Mouse (Mus musculus) lung, embryonic 16.5 days (tissue): ENCODE data around the gene Ccdc148. TPM values are rescaled to one million over a fixed set of nuclear protein-coding genes. Genes with fewer than 3 reads are reported as not detected.

Source experiments
- ATAC-seq: fragments of 200-750 bp; cut with Nextera tagmentation; 2 replicates; pipeline ENCODE4 v1.8.0; 2017; ENCODE audit warnings: low read depth, mild to moderate bottlenecking, moderate library complexity
- H3K27ac ChIP-seq: fragments of 300-500 bp; sonication (generic); 2 replicates; pipeline ENCODE4 v1.5.1; 2014; ENCODE audit warnings: mild to moderate bottlenecking, control low read depth, low read length
- H3K27me3 ChIP-seq: fragments of 300-500 bp; sonication (generic); 2 replicates; pipeline ENCODE4 v1.6.1; 2014; ENCODE audit warnings: low read depth, low read length, mixed read lengths; ENCODE audit not compliant: control insufficient read depth, insufficient read depth
- H3K36me3 ChIP-seq: fragments of 300-500 bp; sonication (generic); 2 replicates; pipeline ENCODE4 v1.6.1; 2014; ENCODE audit warnings: low read length; ENCODE audit not compliant: control insufficient read depth, insufficient read depth
- H3K4me1 ChIP-seq: fragments of 300-500 bp; sonication (generic); replicated peaks from 2 replicates; pipeline ENCODE4 v1.6.1; 2014; ENCODE audit warnings: low read length, mixed read lengths; ENCODE audit not compliant: control insufficient read depth, insufficient read depth
- H3K4me2 ChIP-seq: fragments of 300-500 bp; sonication (generic); 2 replicates; pipeline ENCODE4 v1.6.1; 2014; ENCODE audit warnings: low read depth, low read length, control low read depth
- H3K4me3 ChIP-seq: fragments of 300-500 bp; sonication (generic); 2 replicates; pipeline ENCODE4 v1.5.1; 2014; ENCODE audit warnings: mild to moderate bottlenecking, low read length, control low read depth
- H3K9ac ChIP-seq: fragments of 300-500 bp; sonication (generic); 2 replicates; pipeline ENCODE4 v1.6.1; 2014; ENCODE audit warnings: low read length, control low read depth
- H3K9me3 ChIP-seq: fragments of 300-500 bp; sonication (generic); 2 replicates; pipeline ENCODE4 v1.6.1; 2016; ENCODE audit warnings: low read length; ENCODE audit not compliant: control insufficient read depth
- WGBS: fragments of 180-500 bp; shearing (Covaris S2); extraction: QIAGEN DNeasy Blood & Tissue Kit; methylation state at CpG from one replicate; pipeline ENCODE4 v1.1.7; 2014; 5-methylcytosine and 5-hydroxymethylcytosine counted together
- polyA plus RNA-seq: library from polyadenylated mRNA; unstranded; fragments of >200 nt; fragmentation: Nextera tagmentation; extraction: Ambion mirVana; gene quantifications from 2 replicates; pipeline ENCODE4 v1.2.1, GENCODE M21; 2015

Ccdc148 gene
- polyA plus RNA-seq, 1 experiment from 2014 or later, result 2.1 TPM

GRCm38 (mm10) chr2:59048775-59049451 lies 111.6 kb downstream of the Ccdc148 start:
- ATAC-seq, result peak; percentile 49
- H3K9me3 ChIP-seq, result no peaks in the 10 kb centered on the region
- whole genome bisulfite sequencing, result 58% methylated on average over 6 of the region's 6 CpGs

GRCm38 (mm10) chr2:59043313-59044032 lies 117.0 kb downstream of the Ccdc148 start:
- Histone ChIP-seq H3K9me3 (no peaks in the 10 kb centered on the region), H3K4me2 (peak overlapping the region; percentile 11), H3K4me3 (peak overlapping the region; percentile 4; the same call in 1 of the 2 replicates), H3K27ac (no peak overlapping the region), H3K9ac (peak overlapping the region; percentile 26; the same call in 1 of the 2 replicates), H3K27me3 (no peaks in the 10 kb centered on the region; the same call in 1 of the 2 replicates), H3K4me1 (0 out of 2 replicates have a peak, but pooled peaks cover 8% of the 10 kb centered on the region), H3K36me3 (no peaks in the 10 kb centered on the region)
- ATAC-seq, result 0 out of 2 replicates have a peak, but pooled peaks have one; percentile 12
- WGBS, result 40% methylated on average over 22 of the region's 22 CpGs

More at GRCm38 (mm10) chr2:59048775-59049451, 111.6 kb downstream of the Ccdc148 start:
- H3K4me3 ChIP-seq, result no peak overlapping the region
- 0 out of 2 replicates have a peak, but pooled peaks cover 3% of the 10 kb centered on the region for H3K4me1 ChIP-seq
- no peak overlapping the region for H3K9ac ChIP-seq
- H3K4me2 ChIP-seq, result no peak overlapping the region
- no peaks in the 10 kb centered on the region for H3K27me3 ChIP-seq
- H3K36me3 ChIP-seq, result no peaks in the 10 kb centered on the region
- H3K27ac ChIP-seq, result no peak overlapping the region

GRCm38 (mm10) chr2:59042616-59043015 lies 117.9 kb downstream of the Ccdc148 start:
- peak; percentile 12; the same call in 1 of the 2 replicates for ATAC-seq
- WGBS, result 37% methylated on average over 13 of the region's 13 CpGs
- Histone ChIP-seq H3K4me1 (0 out of 2 replicates have a peak, but pooled peaks cover 8% of the 10 kb centered on the region), H3K36me3 (no peaks in the 10 kb centered on the region), H3K4me3 (no peak overlapping the region), H3K27me3 (no peaks in the 10 kb centered on the region; the same call in 1 of the 2 replicates), H3K27ac (no peak overlapping the region), H3K9me3 (no peaks in the 10 kb centered on the region), H3K9ac (no peak overlapping the region), H3K4me2 (no peak overlapping the region)

GRCm38 (mm10) chr2:59036433-59036832 lies 124.0 kb downstream of the Ccdc148 start:
- Histone ChIP-seq H3K9ac (no peak overlapping the region), H3K4me3 (no peak overlapping the region), H3K4me2 (no peak overlapping the region), H3K27ac (no peak overlapping the region), H3K9me3 (no peaks in the 10 kb centered on the region), H3K36me3 (no peaks in the 10 kb centered on the region), H3K27me3 (no peaks in the 10 kb centered on the region; the same call in 1 of the 2 replicates), H3K4me1 (no peaks in the 10 kb centered on the region)
- peak; percentile 56; the same call in 1 of the 2 replicates for ATAC-seq
- WGBS, result 35% methylated on average over 6 of the region's 6 CpGs

GRCm38 (mm10) chr2:59035206-59035605 lies 125.3 kb downstream of the Ccdc148 start:
- ATAC-seq, result no peak
- Histone ChIP-seq H3K36me3 (no peaks in the 10 kb centered on the region), H3K27me3 (no peaks in the 10 kb centered on the region; the same call in 1 of the 2 replicates), H3K9ac (no peak overlapping the region), H3K27ac (no peak overlapping the region), H3K4me3 (no peak overlapping the region), H3K4me2 (no peak overlapping the region), H3K4me1 (no peaks in the 10 kb centered on the region), H3K9me3 (no peaks in the 10 kb centered on the region)
- WGBS, result 77% methylated on average over 3 of the region's 3 CpGs

GRCm38 (mm10) chr2:59034281-59034680 lies 126.2 kb downstream of the Ccdc148 start:
- Histone ChIP-seq H3K27me3 (no peaks in the 10 kb centered on the region; the same call in 1 of the 2 replicates), H3K9me3 (no peaks in the 10 kb centered on the region), H3K9ac (no peak overlapping the region), H3K4me1 (no peaks in the 10 kb centered on the region), H3K27ac (no peak overlapping the region), H3K36me3 (no peaks in the 10 kb centered on the region), H3K4me2 (no peak overlapping the region), H3K4me3 (no peak overlapping the region)
- no peak for ATAC-seq
- 85% methylated on average over 6 of the region's 6 CpGs for WGBS

- H3K4me2 ChIP-seq, result no peak overlapping the region
- no peaks in the 10 kb centered on the region for H3K9me3 ChIP-seq
- no peaks in the 10 kb centered on the region for H3K4me1 ChIP-seq
- no peaks in the 10 kb centered on the region for H3K27me3 ChIP-seq
- no peak for ATAC-seq
- no peak overlapping the region for H3K27ac ChIP-seq
- no peak overlapping the region for H3K9ac ChIP-seq
- no peak overlapping the region for H3K4me3 ChIP-seq
- H3K36me3 ChIP-seq, result no peaks in the 10 kb centered on the region
- 85% methylated on average over 3 of the region's 3 CpGs for WGBS
Measured at GRCm38 (mm10) chr2:59024558-59024957, 135.9 kb downstream of the Ccdc148 start.

- no peak overlapping the region for H3K9ac ChIP-seq
- no peak overlapping the region for H3K27ac ChIP-seq
- WGBS, result 93% methylated on average over 5 of the region's 5 CpGs
- no peak overlapping the region for H3K4me2 ChIP-seq
- no peaks in the 10 kb centered on the region for H3K36me3 ChIP-seq
- no peaks in the 10 kb centered on the region for H3K27me3 ChIP-seq
- no peak overlapping the region for H3K4me3 ChIP-seq
- H3K9me3 ChIP-seq, result no peaks in the 10 kb centered on the region
- no peak for ATAC-seq
- no peaks in the 10 kb centered on the region for H3K4me1 ChIP-seq
Measured at GRCm38 (mm10) chr2:59007356-59007755, 153.1 kb downstream of the Ccdc148 start.
